Comparison of ENCODE assay signal across 8 mouse cellular contexts in the genomic region with DNA sequence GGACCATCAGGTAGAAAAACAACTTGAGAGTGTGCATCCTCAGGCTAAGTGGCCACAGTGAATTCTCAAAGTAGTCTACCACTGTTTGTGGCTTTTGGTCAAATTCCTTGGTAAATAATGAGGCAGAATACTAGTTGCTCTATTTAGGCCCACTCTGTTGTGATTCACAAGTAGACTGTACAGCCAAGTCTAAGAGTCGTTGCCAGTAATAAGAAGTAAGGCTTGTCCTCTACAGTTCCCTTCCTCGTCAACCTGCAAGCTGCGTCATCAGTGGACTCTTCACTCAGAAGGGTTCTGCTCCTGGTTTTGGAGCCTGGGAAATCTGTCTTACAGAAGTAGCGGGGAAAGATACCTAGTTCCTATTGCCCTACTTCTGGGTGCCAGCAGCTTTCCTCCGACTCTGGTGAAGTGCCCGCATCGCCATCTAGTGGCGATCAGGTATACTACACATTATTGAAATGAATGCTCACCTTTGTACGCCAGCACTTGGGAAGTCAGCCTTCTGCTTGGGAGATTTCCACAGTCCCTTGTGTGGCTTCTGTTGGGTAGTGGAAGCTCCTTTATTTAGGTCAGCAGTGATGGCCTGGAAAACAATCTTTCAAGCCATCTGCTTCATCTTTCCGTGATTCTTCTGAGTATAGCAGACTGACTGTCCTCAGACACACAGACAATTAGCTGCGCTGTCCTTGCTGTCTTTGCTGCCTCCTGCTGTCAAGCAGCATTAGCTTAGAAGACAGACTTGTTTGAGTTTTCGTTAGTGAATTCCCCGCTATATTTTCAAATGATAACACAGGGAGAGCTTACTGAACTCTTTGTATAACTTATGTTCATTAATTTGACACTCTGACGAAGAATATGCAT.
DNase-seq lines count a peak whose midpoint lies in the region; ATAC-seq lines count a peak whose summit lies in the region.

No protein-coding gene starts in this region.

- no peaks in the 10 kb centered on the region for H3K36me3 ChIP-seq in embryonic facial prominence, embryonic 11.5 days (replicated peaks; ENCODE audit: control insufficient read depth, insufficient read depth, low read depth, low read length)
- H3K36me3 ChIP-seq in midbrain, embryonic 15.5 days (replicated peaks), result no peaks in the 10 kb centered on the region

- WGBS in embryonic facial prominence, embryonic 11.5 days, result 35% methylated on average over 14 of the region's 14 CpGs
- WGBS in midbrain, embryonic 15.5 days, result 30% methylated on average over 14 of the region's 14 CpGs

- H3K27ac ChIP-seq in embryonic facial prominence, embryonic 11.5 days (replicated peaks; ENCODE audit: low read depth, low read length), result no peak overlapping the region
- H3K27ac ChIP-seq in midbrain, embryonic 15.5 days, result no peak overlapping the region

- no peaks in the 10 kb centered on the region for H3K27me3 ChIP-seq in embryonic facial prominence, embryonic 11.5 days (ENCODE audit: control insufficient read depth, insufficient read depth, low read length)
- H3K27me3 ChIP-seq in midbrain, embryonic 15.5 days (replicated peaks), result no peaks in the 10 kb centered on the region

- ATAC-seq in embryonic facial prominence, embryonic 11.5 days (replicated peaks; ENCODE audit: insufficient number of reproducible peaks, low FRiP score, low TSS enrichment, low read depth), result peak; percentile 56
- peak; percentile 89 for ATAC-seq in midbrain, embryonic 15.5 days (replicated peaks)

- H3K9ac ChIP-seq in embryonic facial prominence, embryonic 11.5 days (replicated peaks; ENCODE audit: low read length), result no peak overlapping the region
- no peak overlapping the region for H3K9ac ChIP-seq in midbrain, embryonic 15.5 days

- no peak overlapping the region for H3K4me2 ChIP-seq in embryonic facial prominence, embryonic 11.5 days (ENCODE audit: low read depth, low read length)
- peak overlapping the region; percentile 35 for H3K4me2 ChIP-seq in midbrain, embryonic 15.5 days

- peak; percentile 79 for DNase-seq in 416B (ENCODE audit: low read depth)
- peak; percentile 81 for DNase-seq in adrenal gland, postnatal 14 days
- DNase-seq in embryonic facial prominence, embryonic 11.5 days (ENCODE audit: low spot score), result peak; percentile 84
- peak; percentile 67 to 84 for DNase-seq in heart, adult 18-20 months
- DNase-seq in kidney, adult 18-20 months, result peak; percentile 76
- peak; percentile 77 for DNase-seq in left cerebral cortex, postnatal 4 days
- DNase-seq in spleen, postnatal 10 days (ENCODE audit: low spot score in 2 of 2), result peak; percentile 35 to 66

- H3K9me3 ChIP-seq in embryonic facial prominence, embryonic 11.5 days (replicated peaks; ENCODE audit: control insufficient read depth, low read length), result no peaks in the 10 kb centered on the region
- no peaks in the 10 kb centered on the region for H3K9me3 ChIP-seq in midbrain, embryonic 15.5 days

- intact Hi-C loops in left cerebral cortex, postnatal 4 days (cut with DNase I), result loop anchor here (5.0 to 10.0 kb wide), 4 partner anchors 162 to 435 kb away; a partner anchor contains a TSS

- H3K4me1 ChIP-seq in embryonic facial prominence, embryonic 11.5 days (ENCODE audit: control insufficient read depth, insufficient read depth, low read length), result no peaks in the 10 kb centered on the region
- no peaks in the 10 kb centered on the region for H3K4me1 ChIP-seq in midbrain, embryonic 15.5 days

- H3K4me3 ChIP-seq in embryonic facial prominence, embryonic 11.5 days (ENCODE audit: low read depth, low read length), result no peak overlapping the region
- H3K4me3 ChIP-seq in midbrain, embryonic 15.5 days, result no peak overlapping the region
